Mouse (Mus musculus) liver, embryonic 15.5 days (tissue): Measurements from ENCODE around the gene Ralgapa2. TPM values are rescaled to one million over a fixed set of nuclear protein-coding genes. Genes with fewer than 3 reads are reported as not detected.

ENCODE experiments used
- ATAC-seq: fragments of 200-750 bp; cut with Nextera tagmentation; 2 replicates; pipeline ENCODE4 v1.8.0; 2017; ENCODE audit warnings: moderate number of reproducible peaks, mild to moderate bottlenecking, moderate library complexity; ENCODE audit not compliant: insufficient read depth
- H3K27ac ChIP-seq: fragments of 300-500 bp; sonication (generic); replicated peaks from 2 replicates; pipeline ENCODE4 v1.5.1; 2015; ENCODE audit warnings: mild to moderate bottlenecking, inconsistent platforms
- H3K27me3 ChIP-seq: fragments of 300-500 bp; sonication (generic); 2 replicates; pipeline ENCODE4 v1.6.1; 2015; ENCODE audit warnings: mild to moderate bottlenecking, inconsistent platforms
- H3K36me3 ChIP-seq: fragments of 300-500 bp; sonication (generic); replicated peaks from 2 replicates; pipeline ENCODE4 v1.6.1; 2015; ENCODE audit warnings: moderate library complexity, mild to moderate bottlenecking, inconsistent platforms
- H3K4me1 ChIP-seq: fragments of 300-500 bp; sonication (generic); replicated peaks from 2 replicates; pipeline ENCODE4 v1.6.1; 2015; ENCODE audit warnings: inconsistent platforms
- H3K4me2 ChIP-seq: fragments of 300-500 bp; sonication (generic); 2 replicates; pipeline ENCODE4 v1.6.1; 2015; ENCODE audit warnings: moderate library complexity, mild to moderate bottlenecking, inconsistent platforms
- H3K4me3 ChIP-seq: fragments of 300-500 bp; sonication (generic); replicated peaks from 2 replicates; pipeline ENCODE4 v1.5.1; 2015; ENCODE audit warnings: mild to moderate bottlenecking, inconsistent platforms
- H3K9ac ChIP-seq: fragments of 300-500 bp; sonication (generic); 2 replicates; pipeline ENCODE4 v1.6.1; 2015; ENCODE audit warnings: moderate library complexity, mild to moderate bottlenecking, inconsistent platforms
- H3K9me3 ChIP-seq: fragments of 300-500 bp; sonication (generic); replicated peaks from 2 replicates; pipeline ENCODE4 v1.6.1; 2016; ENCODE audit warnings: inconsistent platforms
- WGBS: fragments of 180-500 bp; shearing (Covaris S2); methylation state at CpG from one replicate; pipeline ENCODE4 v1.1.7; 2015; ENCODE audit warnings: mixed read lengths; ENCODE audit not compliant: insufficient replicate concordance; 5-methylcytosine and 5-hydroxymethylcytosine counted together
- polyA plus RNA-seq: library from polyadenylated mRNA; unstranded; fragments of >200 nt; fragmentation: Nextera tagmentation; extraction: Ambion mirVana; gene quantifications from 2 replicates; pipeline ENCODE4 v1.2.1, GENCODE M21; 2015

Ralgapa2 gene
- polyA plus RNA-seq, 1 experiment from 2014 or later: 3.5 TPM

DNA sequence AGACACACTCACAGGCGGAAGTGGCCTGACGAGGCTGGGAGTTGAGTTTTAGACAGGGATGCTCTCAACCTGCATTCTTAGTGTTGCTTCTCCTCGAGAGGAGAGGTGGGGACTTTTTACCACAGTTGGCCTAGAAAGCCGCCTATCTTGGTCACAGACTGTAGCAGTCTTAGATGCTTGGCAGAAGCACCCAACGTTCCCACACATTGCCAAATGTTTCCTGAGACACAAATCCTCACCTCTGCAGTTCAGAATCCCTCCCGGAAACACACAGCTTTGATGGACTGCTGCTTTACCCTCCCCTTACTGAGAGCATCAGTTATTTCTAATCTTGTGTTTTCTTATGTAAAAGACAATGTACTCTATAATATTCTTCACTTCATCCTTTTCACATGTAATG is 155.6 kb downstream of the Ralgapa2 start:
- 64% methylated on average over 6 of the region's 6 CpGs for WGBS
- Histone ChIP-seq H3K9me3 (no peaks in the 10 kb centered on the region), H3K36me3 (peaks cover 7% of the 10 kb centered on the region; the same call in 1 of the 2 replicates), H3K9ac (no peak overlapping the region), H3K4me3 (no peak overlapping the region), H3K27ac (no peak overlapping the region), H3K27me3 (no peaks in the 10 kb centered on the region), H3K4me2 (no peak overlapping the region), H3K4me1 (no peaks in the 10 kb centered on the region)
- no peak for ATAC-seq

DNA sequence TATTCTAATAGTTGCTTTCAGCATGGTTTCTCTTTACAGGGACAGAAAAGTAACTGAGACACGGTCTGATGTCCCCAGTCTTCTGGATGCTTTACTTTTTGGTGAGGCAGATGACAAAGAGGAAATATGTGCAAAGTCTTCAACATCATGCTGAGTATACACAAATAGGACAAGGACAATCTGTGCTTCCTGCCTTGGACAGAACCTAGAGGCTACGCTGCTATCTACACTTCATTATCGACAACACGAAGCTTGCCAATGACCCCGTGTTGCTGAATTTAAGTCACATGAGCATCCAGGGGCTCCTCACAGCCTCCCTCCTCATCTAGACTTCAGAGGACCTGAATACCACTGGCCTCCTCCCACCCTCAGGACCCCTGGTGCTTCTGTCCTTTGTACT is 161.9 kb downstream of the Ralgapa2 start:
- Histone ChIP-seq H3K4me3 (no peak overlapping the region), H3K4me2 (no peak overlapping the region), H3K9ac (no peak overlapping the region), H3K36me3 (peaks cover 28% of the 10 kb centered on the region; the same call in 1 of the 2 replicates), H3K9me3 (no peaks in the 10 kb centered on the region), H3K27ac (no peak overlapping the region), H3K27me3 (no peaks in the 10 kb centered on the region), H3K4me1 (no peaks in the 10 kb centered on the region)
- WGBS: 81% methylated on average over 5 of the region's 5 CpGs
- no peak for ATAC-seq

DNA sequence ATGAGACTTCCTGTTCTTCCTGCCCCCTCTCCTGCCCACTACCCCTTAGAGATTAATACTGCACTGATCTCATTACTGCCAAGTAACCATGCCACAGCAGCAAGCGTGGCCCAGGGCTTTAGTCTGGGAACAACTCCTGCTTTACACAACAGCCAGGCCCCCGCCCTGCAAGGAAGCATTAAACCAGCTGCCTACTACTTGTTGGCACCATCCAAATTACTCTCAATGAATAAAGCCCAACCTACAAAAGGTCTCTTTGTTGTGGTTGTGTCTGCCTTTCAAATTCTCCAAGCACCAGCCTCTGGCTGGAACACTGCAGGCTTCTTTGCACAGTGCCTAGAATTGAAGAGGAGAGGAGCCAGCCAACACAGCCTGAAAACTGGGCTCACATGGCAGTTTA is 164.2 kb downstream of the Ralgapa2 start:
- Histone ChIP-seq H3K9ac (no peak overlapping the region), H3K4me1 (no peaks in the 10 kb centered on the region), H3K27ac (no peak overlapping the region), H3K36me3 (peaks cover 28% of the 10 kb centered on the region; the same call in 1 of the 2 replicates), H3K4me2 (no peak overlapping the region), H3K9me3 (no peaks in the 10 kb centered on the region), H3K4me3 (no peak overlapping the region), H3K27me3 (no peaks in the 10 kb centered on the region)
- no peak for ATAC-seq
- WGBS: 74% methylated on average over 2 of the region's 2 CpGs

DNA sequence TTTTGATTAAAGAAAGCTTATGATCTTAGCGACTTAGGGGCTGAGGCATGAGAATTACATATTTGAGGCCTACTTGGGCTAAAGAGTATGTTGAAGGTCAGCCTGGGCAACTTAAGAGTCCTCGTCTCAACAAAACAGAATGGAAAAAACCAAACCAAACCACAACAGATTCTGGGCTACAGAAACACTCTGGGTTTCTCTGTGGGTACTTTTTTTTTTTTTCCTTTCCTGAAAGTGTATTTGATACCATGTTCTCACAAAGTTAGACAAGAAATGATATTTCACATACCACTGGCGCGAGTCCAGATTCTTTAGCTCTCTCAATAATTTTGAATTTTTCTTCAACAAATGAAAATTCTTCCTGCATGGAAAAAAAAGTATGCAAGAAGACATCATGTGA is 172.1 kb downstream of the Ralgapa2 start:
- 84% methylated on average over 4 of the region's 4 CpGs for WGBS
- H3K4me2 ChIP-seq: no peak overlapping the region
- no peaks in the 10 kb centered on the region for H3K27me3 ChIP-seq
- H3K4me1 ChIP-seq: no peaks in the 10 kb centered on the region
- peaks cover 13% of the 10 kb centered on the region for H3K36me3 ChIP-seq
- no peaks in the 10 kb centered on the region for H3K9me3 ChIP-seq
- H3K9ac ChIP-seq: no peak overlapping the region
- no peak overlapping the region for H3K27ac ChIP-seq
- H3K4me3 ChIP-seq: no peak overlapping the region
- no peak for ATAC-seq

DNA sequence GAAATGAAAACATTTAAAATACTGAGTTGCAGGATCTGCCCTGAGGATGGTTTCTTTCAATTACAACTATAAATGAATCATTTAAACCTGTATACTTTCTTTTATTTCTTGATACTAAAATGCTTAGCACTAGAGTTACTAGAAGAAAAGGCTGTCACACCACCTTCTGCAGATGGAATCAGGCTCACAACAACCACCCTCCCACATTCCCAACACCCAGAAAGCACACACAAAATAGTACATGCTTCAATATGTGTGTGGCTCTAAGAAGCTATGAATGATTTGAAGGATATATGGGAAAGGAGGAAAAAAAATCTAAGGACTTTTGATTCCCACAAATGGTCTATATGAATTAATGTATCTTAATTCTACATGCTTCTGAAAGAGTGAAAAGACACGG is 174.6 kb downstream of the Ralgapa2 start:
- Histone ChIP-seq H3K4me3 (no peak overlapping the region), H3K9ac (no peak overlapping the region), H3K4me1 (no peaks in the 10 kb centered on the region), H3K4me2 (no peak overlapping the region), H3K27me3 (no peaks in the 10 kb centered on the region), H3K36me3 (peaks cover 16% of the 10 kb centered on the region), H3K27ac (no peak overlapping the region), H3K9me3 (no peaks in the 10 kb centered on the region)
- 57% methylated on average over 1 of the region's 1 CpGs for WGBS
- ATAC-seq: no peak

DNA sequence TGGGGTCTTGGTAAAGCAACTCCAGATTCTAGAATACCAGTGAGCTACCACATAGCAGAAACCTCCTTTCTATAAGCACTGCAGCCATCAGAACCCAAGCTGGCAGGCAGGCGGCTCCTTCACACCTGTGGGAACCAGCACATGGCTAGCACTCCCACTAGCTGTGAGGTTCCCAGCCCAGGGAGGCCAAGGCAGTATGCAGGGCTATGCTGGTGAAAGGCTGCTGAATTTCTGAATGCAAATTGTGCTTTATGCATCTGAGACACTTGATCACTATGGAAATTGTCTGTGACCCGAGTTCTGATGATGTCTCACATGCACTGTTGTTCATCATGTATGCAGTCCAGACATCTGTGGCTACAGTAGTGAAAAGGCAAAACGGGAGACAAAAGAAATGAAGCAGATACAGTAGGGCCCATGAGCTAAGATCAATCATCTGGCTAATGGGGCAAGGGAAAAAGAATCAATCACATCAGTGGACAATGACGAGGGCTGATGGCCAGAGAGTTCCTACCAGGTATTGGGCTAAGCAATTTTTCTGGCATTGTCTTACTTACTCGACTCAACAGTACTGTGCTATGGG is 180.2 kb downstream of the Ralgapa2 start:
- H3K36me3 ChIP-seq: peaks cover 3% of the 10 kb centered on the region; the same call in 1 of the 2 replicates

DNA sequence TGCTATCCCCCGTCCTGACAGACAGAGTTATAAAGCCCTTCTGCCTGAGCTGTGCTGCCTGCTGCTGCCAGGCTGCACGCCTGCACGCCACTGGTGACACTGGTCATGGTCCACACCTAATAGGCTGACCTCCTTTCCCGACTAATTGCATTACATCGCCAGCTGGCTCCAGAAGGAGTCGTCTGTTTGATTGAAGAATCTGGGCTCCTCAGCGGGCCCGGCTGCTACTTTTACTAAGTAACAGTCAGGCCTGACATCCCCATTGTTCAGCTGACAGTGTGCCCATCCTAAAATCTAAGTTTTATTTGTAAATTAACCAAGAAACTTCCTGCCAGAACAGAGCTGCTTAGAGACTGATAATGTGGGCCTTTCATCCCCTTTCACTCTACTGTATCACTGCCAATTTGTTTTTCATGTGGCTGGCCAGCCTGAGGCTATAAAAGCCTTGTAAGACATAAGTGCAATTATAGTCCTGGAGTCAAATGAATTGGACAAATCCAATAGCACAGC is 181.3 kb downstream of the Ralgapa2 start:
- H3K9me3 ChIP-seq: no peaks in the 10 kb centered on the region
- H3K27ac ChIP-seq: no peak overlapping the region
- WGBS: 65% methylated on average over 8 of the region's 8 CpGs
- H3K4me1 ChIP-seq: no peaks in the 10 kb centered on the region
- no peak for ATAC-seq
- no peak overlapping the region for H3K4me2 ChIP-seq
- H3K36me3 ChIP-seq: 0 out of 2 replicates have a peak, but pooled peaks cover 3% of the 10 kb centered on the region
- H3K27me3 ChIP-seq: no peaks in the 10 kb centered on the region
- H3K4me3 ChIP-seq: no peak overlapping the region
- no peak overlapping the region for H3K9ac ChIP-seq

More for the DNA sequence above, 180.2 kb downstream of the Ralgapa2 start:
- ATAC-seq: no peak
- no peaks in the 10 kb centered on the region for H3K9me3 ChIP-seq
- no peak overlapping the region for H3K27ac ChIP-seq
- H3K4me1 ChIP-seq: no peaks in the 10 kb centered on the region
- H3K4me3 ChIP-seq: no peak overlapping the region
- no peak overlapping the region for H3K4me2 ChIP-seq
- no peak overlapping the region for H3K9ac ChIP-seq
- WGBS: 60% methylated on average over 5 of the region's 5 CpGs
- no peaks in the 10 kb centered on the region for H3K27me3 ChIP-seq

DNA sequence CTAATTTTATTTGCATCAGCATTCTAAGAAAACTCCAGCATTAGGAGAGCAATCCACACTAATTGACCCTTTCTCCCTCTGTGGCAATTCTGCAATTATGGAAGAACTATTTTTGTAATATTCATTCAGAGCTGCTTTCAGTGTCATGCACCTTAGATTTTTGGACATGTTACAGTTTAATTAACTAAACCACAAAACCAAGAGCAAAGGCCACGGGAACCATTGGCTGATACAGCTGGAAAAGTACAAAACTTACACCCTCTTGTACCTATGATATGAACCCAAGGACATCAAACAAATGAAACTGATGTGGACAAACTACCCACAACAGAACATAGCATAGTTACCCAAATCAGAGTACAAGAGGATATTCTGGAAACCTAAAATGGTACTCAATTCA is 182.0 kb downstream of the Ralgapa2 start:
- Histone ChIP-seq H3K27ac (no peak overlapping the region), H3K4me1 (no peaks in the 10 kb centered on the region), H3K27me3 (no peaks in the 10 kb centered on the region), H3K9ac (no peak overlapping the region), H3K36me3 (0 out of 2 replicates have a peak, but pooled peaks cover 3% of the 10 kb centered on the region), H3K4me3 (no peak overlapping the region), H3K9me3 (no peaks in the 10 kb centered on the region), H3K4me2 (no peak overlapping the region)
- ATAC-seq: no peak
- 55% methylated on average over 1 of the region's 1 CpGs for WGBS

DNA sequence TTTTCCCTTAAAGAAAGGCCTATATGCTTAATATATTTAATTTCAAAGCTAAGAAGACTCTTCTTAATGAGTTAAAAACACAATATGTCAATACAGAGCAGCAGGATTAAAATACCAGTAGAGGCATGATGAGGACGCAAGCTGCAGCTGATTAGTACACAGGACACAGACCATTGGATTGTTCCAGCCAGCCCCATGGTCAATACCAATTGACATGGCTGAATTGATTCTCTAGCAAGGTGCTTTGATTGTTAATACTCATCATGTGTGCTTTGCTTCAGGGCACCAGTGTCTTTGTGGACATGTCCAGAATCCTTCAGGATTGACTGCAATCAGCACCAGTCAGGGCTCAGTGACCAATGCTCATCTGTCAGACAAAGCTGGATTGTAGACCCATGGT is 185.5 kb downstream of the Ralgapa2 start:
- WGBS: 81% methylated on average over 1 of the region's 1 CpGs
- no peak for ATAC-seq
- H3K4me3 ChIP-seq: no peak overlapping the region
- H3K9me3 ChIP-seq: no peaks in the 10 kb centered on the region
- no peak overlapping the region for H3K27ac ChIP-seq
- no peak overlapping the region for H3K9ac ChIP-seq
- no peaks in the 10 kb centered on the region for H3K27me3 ChIP-seq
- H3K36me3 ChIP-seq: peaks cover 5% of the 10 kb centered on the region; the same call in 1 of the 2 replicates
- no peaks in the 10 kb centered on the region for H3K4me1 ChIP-seq
- H3K4me2 ChIP-seq: no peak overlapping the region

DNA sequence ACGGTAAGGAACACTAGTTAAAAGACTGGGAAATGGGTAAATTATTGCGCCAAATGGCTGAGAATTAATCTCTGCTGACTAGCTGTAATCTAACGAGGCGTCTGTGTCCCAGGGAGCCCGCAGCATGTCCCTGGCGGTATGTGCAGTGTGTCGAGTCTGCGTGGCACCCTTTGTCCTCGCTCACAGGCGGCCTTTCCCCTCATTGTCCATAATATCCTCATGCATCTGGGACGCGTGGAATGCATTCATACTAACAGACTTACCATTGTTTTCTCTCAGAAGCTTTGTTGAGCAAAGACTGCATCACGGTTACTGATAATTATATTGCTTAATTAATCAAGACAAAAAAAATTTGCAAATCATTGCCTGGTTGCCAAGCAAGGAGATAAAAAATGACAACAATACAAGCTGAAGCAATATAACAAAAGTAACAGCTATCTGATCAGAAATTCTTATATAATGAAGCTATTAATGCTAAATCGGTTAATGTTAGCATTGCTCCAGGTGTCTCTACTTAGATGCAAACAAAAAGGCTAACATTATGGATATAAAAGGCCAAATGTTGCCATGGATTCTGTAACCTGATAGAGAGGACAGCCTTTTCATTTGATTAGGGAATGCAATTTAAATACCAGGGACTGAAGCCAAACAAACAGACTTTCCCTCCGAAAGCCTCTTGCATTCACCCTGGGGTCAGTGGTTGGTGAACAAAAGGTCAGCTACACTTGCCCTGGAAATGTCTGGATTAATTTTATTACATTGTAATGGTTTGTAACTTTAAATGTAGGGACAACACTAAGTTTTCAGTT is 187.0 kb downstream of the Ralgapa2 start:
- peaks cover 5% of the 10 kb centered on the region; the same call in 1 of the 2 replicates for H3K36me3 ChIP-seq
- H3K27ac ChIP-seq: no peak overlapping the region
- no peaks in the 10 kb centered on the region for H3K4me1 ChIP-seq
- ATAC-seq: no peak
- H3K9me3 ChIP-seq: no peaks in the 10 kb centered on the region
- H3K4me2 ChIP-seq: no peak overlapping the region
- WGBS: 70% methylated on average over 15 of the region's 15 CpGs
- no peak overlapping the region for H3K4me3 ChIP-seq
- H3K9ac ChIP-seq: no peak overlapping the region
- no peaks in the 10 kb centered on the region for H3K27me3 ChIP-seq

DNA sequence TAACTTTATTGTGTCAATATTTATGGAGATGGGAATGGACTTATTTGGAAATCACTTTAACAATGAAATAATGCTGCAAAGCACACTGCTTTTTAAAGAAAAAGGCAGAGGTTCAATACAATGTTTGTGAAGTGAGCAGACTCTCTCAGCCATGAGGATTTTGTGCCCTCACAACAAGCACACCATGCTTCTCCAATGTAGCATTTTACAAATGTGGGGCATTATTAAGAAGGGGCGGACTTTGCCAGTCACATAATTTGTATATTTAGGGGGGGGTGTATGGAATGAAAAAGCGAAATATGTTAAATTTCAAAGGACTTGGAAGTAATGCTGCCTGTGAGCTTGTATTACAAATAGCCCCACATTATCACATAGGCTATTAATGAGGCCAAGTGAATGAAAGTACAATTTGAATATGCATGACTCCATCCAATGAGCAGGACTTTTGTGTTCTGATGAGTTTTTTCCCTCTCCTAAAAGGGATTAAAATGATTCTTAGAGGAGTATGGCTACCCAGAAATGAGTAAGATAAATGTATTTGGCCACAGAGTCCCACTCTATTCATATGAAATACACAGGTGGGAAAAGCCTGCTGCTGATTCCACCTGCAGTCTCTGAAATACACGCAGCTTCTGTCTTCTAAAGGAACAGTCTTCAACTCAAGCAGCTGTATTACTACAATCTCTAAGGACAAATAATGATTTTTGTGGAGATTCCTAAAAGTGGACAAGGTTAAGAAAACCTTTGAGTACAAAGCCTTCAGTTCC is 187.8 kb downstream of the Ralgapa2 start:
- no peaks in the 10 kb centered on the region for H3K27me3 ChIP-seq
- WGBS: 73% methylated on average over 3 of the region's 3 CpGs
- no peak overlapping the region for H3K4me2 ChIP-seq
- H3K27ac ChIP-seq: no peak overlapping the region
- H3K9me3 ChIP-seq: no peaks in the 10 kb centered on the region
- H3K4me3 ChIP-seq: no peak overlapping the region
- ATAC-seq: no peak
- no peaks in the 10 kb centered on the region for H3K4me1 ChIP-seq
- peaks cover 5% of the 10 kb centered on the region; the same call in 1 of the 2 replicates for H3K36me3 ChIP-seq
- H3K9ac ChIP-seq: no peak overlapping the region
